16 mouse cellular contexts compared by ENCODE assay signal in genomic region chr4:149971393-149971792, GRCm38 (mm10).
"Had no signal": no experiment of that assay in that cellular context is flagged by ENCODE, and none has a peak within 500 bp of the region (broad histone marks: within the 10 kb centered on the region; RNA-seq: fewer than 3 reads in every experiment).

No protein-coding gene starts in this region.

- H3K27ac ChIP-seq: neural tube, embryonic 13.5 days; neural tube, embryonic 15.5 days; stomach, embryonic 15.5 days; stomach, postnatal 0 days had no signal

- H3K9me3 ChIP-seq: neural tube, embryonic 13.5 days; neural tube, embryonic 15.5 days; stomach, embryonic 15.5 days had no signal

- H3K36me3 ChIP-seq: neural tube, embryonic 13.5 days; neural tube, embryonic 15.5 days; stomach, embryonic 15.5 days had no signal

- H3K4me2 ChIP-seq: neural tube, embryonic 13.5 days; neural tube, embryonic 15.5 days; stomach, embryonic 15.5 days had no signal

- H3K9ac ChIP-seq: neural tube, embryonic 13.5 days; neural tube, embryonic 15.5 days; stomach, embryonic 15.5 days had no signal

- H3K4me1 ChIP-seq: neural tube, embryonic 15.5 days had no signal

- H3K4me3 ChIP-seq: neural tube, embryonic 13.5 days; neural tube, embryonic 15.5 days; stomach, embryonic 15.5 days had no signal

- DNase-seq: retina, postnatal 1 day; right cerebral cortex, adult 18-20 months; right cerebral cortex, postnatal 14 days; right cerebral cortex, postnatal 25 days; right cerebral cortex, postnatal 4 days; spleen, adult 18-20 months; thymus, adult 18-20 months; thymus, adult 2 months; thymus, postnatal 14 days; thymus, postnatal 25 days; thymus, postnatal 36 days; thymus, postnatal 4 days had no signal

- H3K27me3 ChIP-seq: neural tube, embryonic 13.5 days; neural tube, embryonic 15.5 days; stomach, embryonic 15.5 days had no signal
